Mouse (Mus musculus) cerebellum, adult 9-11 months (tissue): ENCODE data around the gene Trim24.

Experiments
- DNase-seq: peaks from one replicate; pipeline ENCODE4 v3.0.0; 2022

The Trim24 gene

GRCm38 (mm10) chr6:37871137-37871851, 683 bp downstream of the Trim24 start:
- DNase-seq: no peak

GRCm38 (mm10) chr6:37872861-37873260, 2.2 kb downstream of the Trim24 start:
- no peak for DNase-seq

GRCm38 (mm10) chr6:37873731-37874130, 3.1 kb downstream of the Trim24 start:
- DNase-seq: no peak

- no peak for DNase-seq
These were observed 7.6 kb downstream of the Trim24 start for GRCm38 (mm10) chr6:37878206-37878605.

- DNase-seq: no peak
These were observed 10.0 kb downstream of the Trim24 start for GRCm38 (mm10) chr6:37880586-37880985.

GRCm38 (mm10) chr6:37893586-37893985, 23.0 kb downstream of the Trim24 start:
- DNase-seq: no peak

GRCm38 (mm10) chr6:37895646-37896435, 25.2 kb downstream of the Trim24 start:
- DNase-seq: peak; percentile 16

- DNase-seq: no peak
These were observed 29.6 kb downstream of the Trim24 start for GRCm38 (mm10) chr6:37900221-37900620.

- no peak for DNase-seq
These were observed 31.2 kb downstream of the Trim24 start for GRCm38 (mm10) chr6:37901791-37902190.

- DNase-seq: no peak
These were observed 33.2 kb downstream of the Trim24 start for GRCm38 (mm10) chr6:37903810-37904209.

- no peak for DNase-seq
These were observed 42.9 kb downstream of the Trim24 start for GRCm38 (mm10) chr6:37913525-37913924.

GRCm38 (mm10) chr6:37925104-37925503, 54.5 kb downstream of the Trim24 start:
- no peak for DNase-seq

GRCm38 (mm10) chr6:37926751-37927150, 56.1 kb downstream of the Trim24 start:
- DNase-seq: no peak

- DNase-seq: no peak
These were observed 65.9 kb downstream of the Trim24 start for GRCm38 (mm10) chr6:37936498-37936897.

- DNase-seq: no peak
These were observed 80.7 kb downstream of the Trim24 start for GRCm38 (mm10) chr6:37951306-37951705.

- no peak for DNase-seq
These were observed 96.8 kb downstream of the Trim24 start for GRCm38 (mm10) chr6:37967386-37967785.

- peak; percentile 20 for DNase-seq
These were observed 136.8 kb downstream of the Trim24 start for GRCm38 (mm10) chr6:38007459-38007858.

GRCm38 (mm10) chr6:38012829-38013228, 142.2 kb downstream of the Trim24 start:
- DNase-seq: no peak
